Mouse (Mus musculus): ENCODE measurements around the gene Etv2. TPM values are rescaled to one million over a fixed set of nuclear protein-coding genes. Genes with fewer than 3 reads are reported as not detected.

The Etv2 gene
- not detected for total RNA-seq (2023)

GRCm38 (mm10) chr7:30635752-30636151, at the start of gene Etv2:
Gene Etv2, minus strand, starts transcription at chr7:30635852.

GRCm38 (mm10) chr7:30671480-30671879, 35.8 kb upstream of the Etv2 start, which contains the start of gene Pmis2:
Gene Pmis2, minus strand, starts transcription at chr7:30671605.

GRCm38 (mm10) chr7:30664529-30665200, 29.0 kb upstream of the Etv2 start, which contains the start of gene Haus5:
Gene Haus5, minus strand, starts transcription at chr7:30664994.

GRCm38 (mm10) chr7:30649591-30650540, 14.2 kb upstream of the Etv2 start, which contains the start of gene Rbm42:
Gene Rbm42, minus strand, starts transcription at chr7:30650317.

GRCm38 (mm10) chr7:30625530-30626384, 9.9 kb downstream of the Etv2 start, which contains the start of gene Cox6b1:
Gene Cox6b1, minus strand, starts transcription at chr7:30626151.

GRCm38 (mm10) chr7:30612654-30613402, 22.8 kb downstream of the Etv2 start, which contains the start of gene Upk1a:
Gene Upk1a, minus strand, starts transcription at chr7:30612847.

GRCm38 (mm10) chr7:30598786-30599185, 36.9 kb downstream of the Etv2 start, which contains the start of gene Zbtb32:
Gene Zbtb32, minus strand, starts transcription at chr7:30598909.

GRCm38 (mm10) chr7:30588676-30589434, 46.8 kb downstream of the Etv2 start, which contains the start of gene Kmt2b:
Gene Kmt2b, minus strand, starts transcription at chr7:30588726.

Other genes starting within 250 kb of the Etv2 start
- gene Tyrobp, start 222.1 kb downstream of the Etv2 start, total RNA-seq (2023) = 10 to 100 TPM; 68.2 to 78.3 TPM
- 10 to 100 TPM; 48.5 to 50.5 TPM for gene Hcst, start 216.0 kb downstream of the Etv2 start, total RNA-seq (2023)
- gene Nfkbid, start 214.1 kb downstream of the Etv2 start, total RNA-seq (2023) = 100 to 1,000 TPM; 400 to 437 TPM
- gene Aplp1, start 190.3 kb downstream of the Etv2 start, total RNA-seq (2023) = not detected
- not detected for gene Kirrel2, start 178.2 kb downstream of the Etv2 start, total RNA-seq (2023)
- not detected for gene Nphs1, start 177.5 kb downstream of the Etv2 start, total RNA-seq (2023)
- gene Prodh2, start 142.2 kb downstream of the Etv2 start, total RNA-seq (2023) = not detected
- 10 to 100 TPM; 18.6 to 20.7 TPM for gene Arhgap33, start 100.8 kb downstream of the Etv2 start, total RNA-seq (2023)
- 1 to 10 TPM; 3.0 to 4.3 TPM for gene Hspb6, start 83.7 kb downstream of the Etv2 start, total RNA-seq (2023)
- gene Proser3, start 83.6 kb downstream of the Etv2 start, total RNA-seq (2023) = 10 to 100 TPM; 18.8 to 27.2 TPM
- gene Lin37, start 76.0 kb downstream of the Etv2 start, total RNA-seq (2023) = 10 to 100 TPM; 42.2 to 45.2 TPM
- 100 to 1,000 TPM; 107 to 109 TPM for gene U2af1l4, start 72.6 kb downstream of the Etv2 start, total RNA-seq (2023)
- 10 to 100 TPM; 13.9 to 14.0 TPM for gene Gm49396, start 72.5 kb downstream of the Etv2 start, total RNA-seq (2023)
- gene Psenen, start 72.2 kb downstream of the Etv2 start, total RNA-seq (2023) = 100 to 1,000 TPM; 129 to 145 TPM
- 1 to 10 TPM; 7.3 to 7.7 TPM for gene Igflr1, start 70.4 kb downstream of the Etv2 start, total RNA-seq (2023)
- 100 to 1,000 TPM; 119 to 136 TPM for gene Kmt2b, start 47.1 kb downstream of the Etv2 start, total RNA-seq (2023)
- gene Zbtb32, start 36.9 kb downstream of the Etv2 start, total RNA-seq (2023) = 1 to 10 TPM in 1 of 2 experiments, under 1 TPM in 1; 0.90 to 1.5 TPM
- gene Upk1a, start 23.0 kb downstream of the Etv2 start, total RNA-seq (2023) = under 1 TPM; 0.39 to 0.52 TPM
- gene Cox6b1, start 9.7 kb downstream of the Etv2 start, total RNA-seq (2023) = 100 to 1,000 TPM; 211 to 273 TPM
- gene Rbm42, start 14.5 kb upstream of the Etv2 start, total RNA-seq (2023) = 100 to 1,000 TPM in 1 of 2 experiments, 10 to 100 TPM in 1; 96.7 to 103 TPM
- 10 to 100 TPM; 59.7 to 71.7 TPM for gene Haus5, start 29.1 kb upstream of the Etv2 start, total RNA-seq (2023)
- not detected for gene Pmis2, start 35.8 kb upstream of the Etv2 start, total RNA-seq (2023)
- not detected for gene 2200002J24Rik, start 63.1 kb upstream of the Etv2 start, total RNA-seq (2023)
- gene Atp4a, start 76.4 kb upstream of the Etv2 start, total RNA-seq (2023) = under 1 TPM; 0.29 to 0.59 TPM
- gene Tmem147, start 93.7 kb upstream of the Etv2 start, total RNA-seq (2023) = 10 to 100 TPM; 46.8 to 50.0 TPM
- gene Gapdhs, start 107.8 kb upstream of the Etv2 start, total RNA-seq (2023) = not detected
- gene Sbsn, start 115.6 kb upstream of the Etv2 start, total RNA-seq (2023) = 1 to 10 TPM; 3.8 to 5.0 TPM
- not detected for gene Dmkn, start 127.9 kb upstream of the Etv2 start, total RNA-seq (2023)
- gene Krtdap, start 152.0 kb upstream of the Etv2 start, total RNA-seq (2023) = not detected
- gene Ffar2, start 187.9 kb upstream of the Etv2 start, total RNA-seq (2023) = 10 to 100 TPM; 15.2 to 19.0 TPM
- 1 to 10 TPM; 2.2 to 3.7 TPM for gene Ffar3, start 220.3 kb upstream of the Etv2 start, total RNA-seq (2023)
- gene Ffar1, start 225.7 kb upstream of the Etv2 start, total RNA-seq (2023) = 10 to 100 TPM; 34.4 to 43.8 TPM
- 1,000 to 10,000 TPM; 1,236 to 1,328 TPM for gene Cd22, start 244.5 kb upstream of the Etv2 start, total RNA-seq (2023)